Mouse (Mus musculus): ENCODE data around the gene Gm28051. TPM values are rescaled to one million over a fixed set of nuclear protein-coding genes. Genes with fewer than 3 reads are reported as not detected.

Gm28051 gene
- polyA plus RNA-seq, 1 experiment from 2014 or later: not detected

MicroRNAs within 50 kb of the gene (microRNA counts, 519-probe panel; counts per million panel counts)
- 31.2 counts per million for microRNA mmu-miR-1936

Small RNAs within 50 kb of the gene (microRNA-seq; reads per million reads assigned to microRNA genes)
- not detected for gene Mir1936 (ENCODE audit: insufficient number of aligned reads)

Other genes starting within 250 kb of the Gm28051 start
- gene Chga, start 202.8 kb downstream of the Gm28051 start, polyA plus RNA-seq (2014; fragmentation: Nextera tagmentation; extraction: Ambion mirVana): 16.7 and 18.1 TPM in 2 replicates
- 19.6 and 21.5 TPM in 2 replicates for gene Itpk1, start 52.8 kb downstream of the Gm28051 start, polyA plus RNA-seq (2014; fragmentation: Nextera tagmentation; extraction: Ambion mirVana)
- 31.9 and 34.4 TPM in 2 replicates for gene Moap1, start 14.1 kb downstream of the Gm28051 start, polyA plus RNA-seq (2014; fragmentation: Nextera tagmentation; extraction: Ambion mirVana)
- 12.7 and 14.0 TPM in 2 replicates for gene Tmem251, start 14.0 kb downstream of the Gm28051 start, polyA plus RNA-seq (2014; fragmentation: Nextera tagmentation; extraction: Ambion mirVana)
- 45.9 and 46.0 TPM in 2 replicates for gene Gon7, start within 50 bp of the Gm28051 start, polyA plus RNA-seq (2014; fragmentation: Nextera tagmentation; extraction: Ambion mirVana)
- 70.6 and 79.2 TPM in 2 replicates for gene Ubr7, start 202 bp upstream of the Gm28051 start, polyA plus RNA-seq (2014; fragmentation: Nextera tagmentation; extraction: Ambion mirVana)
- 31.8 and 32.7 TPM in 2 replicates for gene Gm20604, start 907 bp upstream of the Gm28051 start, polyA plus RNA-seq (2014; fragmentation: Nextera tagmentation; extraction: Ambion mirVana)
- gene Btbd7, start 120.7 kb upstream of the Gm28051 start, polyA plus RNA-seq (2014; fragmentation: Nextera tagmentation; extraction: Ambion mirVana): 21.9 and 22.1 TPM in 2 replicates
- not detected in 2 replicates for gene Cox8c, start 141.6 kb upstream of the Gm28051 start, polyA plus RNA-seq (2014; fragmentation: Nextera tagmentation; extraction: Ambion mirVana)
- 2.1 and 2.2 TPM in 2 replicates for gene Unc79, start 191.1 kb upstream of the Gm28051 start, polyA plus RNA-seq (2014; fragmentation: Nextera tagmentation; extraction: Ambion mirVana)

Measured in forebrain, embryonic 11.5 days (tissue).